24 mouse cellular contexts compared by ENCODE assay signal in the genomic region with DNA sequence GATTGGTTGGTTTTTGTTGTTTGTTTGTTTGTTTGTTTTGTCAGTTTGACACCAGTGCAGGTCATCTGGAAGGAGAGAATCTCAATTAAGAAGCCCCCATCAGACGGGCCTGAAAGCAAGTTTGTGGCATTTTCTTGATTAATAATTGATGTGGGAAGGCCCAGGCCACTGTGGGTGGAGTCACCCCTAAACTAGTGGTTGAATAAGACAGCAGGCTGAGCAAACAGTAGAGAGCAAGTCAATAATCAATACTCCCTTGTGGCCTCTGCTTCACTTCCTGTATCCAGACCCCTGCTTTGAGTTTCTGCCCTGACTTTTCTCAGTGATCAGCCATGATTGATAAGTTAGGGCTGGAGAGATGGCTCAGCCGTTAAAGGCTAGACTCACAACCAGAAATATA.
"Had no signal": no experiment of that assay in that cellular context is flagged by ENCODE, and none has a peak within 500 bp of the region (broad histone marks: within the 10 kb centered on the region; RNA-seq: fewer than 3 reads in every experiment).

No protein-coding gene starts in this region.

- H3K9me3 ChIP-seq: heart, embryonic 10.5 days; heart, embryonic 13.5 days; heart, embryonic 15.5 days; hindbrain, embryonic 13.5 days; hindbrain, embryonic 15.5 days; kidney, embryonic 15.5 days; limb, embryonic 13.5 days; limb, embryonic 15.5 days had no signal

- H3K36me3 ChIP-seq: heart, embryonic 10.5 days; heart, embryonic 13.5 days; heart, embryonic 15.5 days; hindbrain, embryonic 13.5 days; hindbrain, embryonic 15.5 days; kidney, embryonic 15.5 days; limb, embryonic 13.5 days; limb, embryonic 15.5 days had no signal

- H3K9ac ChIP-seq: forebrain, postnatal 0 days; heart, embryonic 13.5 days; heart, embryonic 15.5 days; hindbrain, embryonic 13.5 days; hindbrain, embryonic 15.5 days; kidney, embryonic 15.5 days; limb, embryonic 13.5 days; limb, embryonic 15.5 days had no signal

- H3K4me3 ChIP-seq: heart, embryonic 10.5 days; heart, embryonic 13.5 days; heart, embryonic 15.5 days; hindbrain, embryonic 13.5 days; hindbrain, embryonic 15.5 days; kidney, embryonic 15.5 days; layer of hippocampus, adult 2 months; limb, embryonic 13.5 days; limb, embryonic 15.5 days had no signal

- ATAC-seq: forebrain, postnatal 0 days; hindbrain, postnatal 0 days; intestine, embryonic 16.5 days had no signal

- H3K4me1 ChIP-seq: limb, embryonic 15.5 days had no signal

- DNase-seq: forebrain, postnatal 0 days; gastrocnemius, postnatal 25 days; heart, adult 18-20 months; heart, postnatal 14 days; heart, postnatal 36 days; kidney, adult 11 months; kidney, adult 2 months; kidney, adult 9 months; kidney, postnatal 25 days; kidney, postnatal 4 days; left cerebral cortex, postnatal 4 days; lung, adult 18-20 months had no signal

- H3K4me2 ChIP-seq: heart, embryonic 13.5 days; heart, embryonic 15.5 days; hindbrain, embryonic 13.5 days; hindbrain, embryonic 15.5 days; kidney, embryonic 15.5 days; limb, embryonic 13.5 days; limb, embryonic 15.5 days had no signal

- H3K27ac ChIP-seq: heart, embryonic 10.5 days; heart, embryonic 13.5 days; heart, embryonic 15.5 days; hindbrain, embryonic 13.5 days; hindbrain, embryonic 15.5 days; hindbrain, postnatal 0 days; kidney, embryonic 15.5 days; kidney, postnatal 0 days; layer of hippocampus, adult 2 months; limb, embryonic 13.5 days; limb, embryonic 15.5 days had no signal

- H3K27me3 ChIP-seq: heart, embryonic 13.5 days; heart, embryonic 15.5 days; hindbrain, embryonic 13.5 days; hindbrain, embryonic 15.5 days; kidney, embryonic 15.5 days; limb, embryonic 13.5 days; limb, embryonic 15.5 days had no signal
